Mouse (Mus musculus) lung, postnatal 0 days (tissue): Measurements from ENCODE around the gene Mon2.

Experiments
- CTCF ChIP-seq: IDR thresholded peaks from 2 replicates; pipeline ENCODE4 v1.5.1; 2016; ENCODE audit warnings: antibody characterized with exemption, mild to moderate bottlenecking
- EP300 ChIP-seq: IDR thresholded peaks from 2 replicates; pipeline ENCODE4 v1.6.1; 2016; ENCODE audit warnings: antibody characterized with exemption, mild to moderate bottlenecking, control low read depth

DNA sequence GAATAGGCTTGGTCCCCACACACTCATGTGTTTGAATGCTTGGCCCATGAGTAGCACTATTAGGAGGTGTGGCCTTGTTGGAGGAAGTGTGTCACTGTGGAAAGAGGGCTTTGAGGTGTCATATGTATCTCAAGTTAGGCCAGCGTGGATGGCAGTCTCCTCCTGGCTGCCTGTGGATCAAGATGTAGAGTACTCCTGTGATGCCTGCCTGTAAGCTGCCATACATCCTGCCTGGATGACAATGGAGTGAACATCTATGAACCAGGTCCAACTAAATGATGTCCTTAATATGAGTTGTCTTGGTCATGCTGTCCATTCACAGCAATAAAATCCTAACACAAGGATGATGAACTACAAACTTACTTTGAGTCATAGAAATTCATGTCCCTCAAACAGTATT is 64.9 kb downstream of the Mon2 start:
- TF ChIP-seq CTCF, result no peak
- TF ChIP-seq EP300, result no peak
